Mouse (Mus musculus) gastrocnemius, adult 8-10 months (tissue): ENCODE measurements around the gene Flnb. TPM values are rescaled to one million over a fixed set of nuclear protein-coding genes. Genes with fewer than 3 reads are reported as not detected.

Experiments
- DNase-seq, 2 experiments: peaks; one replicate each; pipeline ENCODE4 v3.0.0; 2022; ENCODE audit warnings: low spot score in 2 of 2
- total RNA-seq, 4 experiments: library from RNA; stranded (reverse); gene quantifications; 2 replicates each; pipeline ENCODE4 v1.2.4; 2022

Gene Flnb
- total RNA-seq, 4 experiments from 2014 or later, result 4.7 to 8.3 (median 5.6) TPM

DNA sequence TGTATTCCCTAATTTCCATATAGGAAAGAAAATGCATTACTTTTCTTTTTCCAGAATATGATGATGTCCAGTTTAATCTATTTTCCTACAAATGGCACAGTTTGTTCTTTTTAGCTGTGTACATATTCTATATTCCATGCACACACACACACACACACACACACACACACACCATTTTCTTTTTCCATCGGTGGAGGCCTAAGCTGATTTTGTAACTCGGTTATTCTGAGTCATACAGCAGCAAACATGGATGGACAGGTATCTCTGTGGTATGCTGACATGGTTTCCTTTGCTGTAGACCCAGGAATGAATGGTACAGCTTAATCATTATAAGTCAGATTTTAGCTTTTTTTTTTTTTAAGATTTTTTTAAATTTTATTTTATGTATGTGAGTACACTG is 44.5 kb downstream of the Flnb start:
- no peak for DNase-seq

DNA sequence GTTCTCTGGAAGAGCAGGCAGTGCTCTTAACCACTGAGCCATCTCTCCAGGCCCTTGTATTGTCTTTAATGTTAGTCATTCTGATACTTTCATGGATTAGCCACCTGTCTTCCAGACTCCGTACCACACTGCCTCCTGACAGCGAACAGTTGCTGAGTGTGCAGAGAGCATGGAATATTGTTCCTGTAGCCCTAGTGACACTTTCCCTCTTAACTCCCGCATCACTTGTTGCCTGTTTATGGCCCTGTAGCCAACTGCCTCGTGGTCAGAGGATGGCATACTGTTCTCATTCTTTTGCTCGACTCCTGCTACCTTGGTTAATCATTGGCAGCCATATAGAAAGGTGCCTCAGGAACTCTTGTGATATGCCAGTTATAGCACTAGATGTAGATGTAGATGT is 45.4 kb downstream of the Flnb start:
- no peak for DNase-seq

- DNase-seq, result no peak
Observed at GRCm38 (mm10) chr14:7863871-7864505, 46.2 kb downstream of the Flnb start.

- no peak for DNase-seq
Observed at GRCm38 (mm10) chr14:7864506-7864899, 46.7 kb downstream of the Flnb start.

GRCm38 (mm10) chr14:7867224-7867623 is 49.5 kb downstream of the Flnb start:
- no peak for DNase-seq

DNA sequence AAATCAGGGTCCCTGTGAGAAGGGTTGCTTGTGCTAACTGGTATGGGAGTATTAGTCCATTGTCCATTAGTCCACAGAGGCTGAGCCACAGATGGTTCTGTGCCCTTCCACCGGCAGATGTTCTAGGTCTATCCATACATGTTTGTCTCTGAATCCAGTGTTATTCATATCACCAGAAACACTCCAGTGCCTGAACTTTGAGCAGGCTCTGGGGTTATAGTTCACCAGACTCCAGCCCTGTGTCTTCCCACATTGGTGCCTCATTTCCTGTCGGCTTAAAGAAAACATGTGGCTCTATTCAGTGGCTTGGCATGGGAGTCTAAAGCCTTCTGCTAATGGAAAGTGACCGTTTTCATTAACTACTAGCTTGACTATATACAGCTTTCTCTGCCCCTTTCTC is 50.1 kb downstream of the Flnb start:
- no peak for DNase-seq

GRCm38 (mm10) chr14:7869796-7870195 is 52.0 kb downstream of the Flnb start:
- no peak for DNase-seq

DNA sequence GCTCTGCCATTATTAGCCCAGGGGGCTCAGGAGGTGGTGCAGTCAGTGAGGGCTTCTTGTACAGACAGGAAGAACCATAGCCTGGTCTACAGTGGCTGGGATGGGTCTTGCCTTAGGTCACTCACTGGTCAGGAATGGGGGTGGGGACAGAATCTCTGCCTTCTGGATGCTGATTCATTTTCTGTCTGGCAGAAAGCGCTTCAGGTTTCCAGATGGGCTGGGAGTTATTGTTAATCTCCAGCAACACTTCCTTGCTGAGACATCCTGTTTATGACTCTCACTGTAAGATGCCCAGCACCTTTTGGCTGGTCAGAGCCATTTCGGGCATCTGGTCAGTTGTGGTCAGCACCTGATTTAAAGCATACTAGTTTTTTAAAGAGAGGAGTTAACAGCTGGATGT is 55.8 kb downstream of the Flnb start:
- no peak for DNase-seq

- DNase-seq, result no peak
Observed at GRCm38 (mm10) chr14:7874495-7874894, 56.7 kb downstream of the Flnb start.

DNA sequence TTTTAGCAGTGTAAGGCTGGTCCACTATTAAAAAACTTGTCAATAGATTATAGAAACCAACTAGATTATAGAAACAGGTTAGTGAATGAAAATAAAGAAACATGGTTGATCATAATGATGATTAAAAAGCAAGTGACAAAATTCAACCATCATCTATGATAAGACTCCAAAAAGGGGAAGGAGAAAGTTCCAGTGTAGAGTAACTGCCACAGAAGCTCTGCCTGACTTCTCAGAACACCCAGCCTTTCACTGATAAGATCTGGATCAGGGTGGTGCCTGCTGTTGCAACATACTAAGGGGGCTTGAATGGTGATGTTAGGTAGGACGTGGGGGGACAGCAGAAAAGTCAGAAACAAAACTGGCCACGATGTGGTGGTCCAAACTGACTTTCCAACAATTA is 60.2 kb downstream of the Flnb start:
- DNase-seq, result no peak

DNA sequence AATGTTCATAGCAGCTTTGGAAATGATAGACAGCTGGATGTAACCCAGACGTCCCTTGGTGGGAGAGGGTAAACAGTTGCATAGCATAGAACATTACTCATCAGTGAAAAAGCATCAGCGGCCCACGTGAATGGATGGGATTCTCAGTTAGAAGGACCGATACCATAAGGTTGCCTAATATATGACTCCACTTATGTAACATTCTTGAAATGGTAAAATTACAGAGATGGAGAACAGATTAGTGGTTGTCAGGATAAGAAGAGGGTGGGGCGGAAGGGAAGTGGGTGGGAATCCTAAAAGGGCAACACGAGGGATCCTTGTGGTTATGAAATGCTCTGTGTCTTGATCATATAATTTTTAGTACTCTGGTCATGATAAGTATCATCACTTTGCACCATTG is 62.6 kb downstream of the Flnb start:
- no peak for DNase-seq

DNA sequence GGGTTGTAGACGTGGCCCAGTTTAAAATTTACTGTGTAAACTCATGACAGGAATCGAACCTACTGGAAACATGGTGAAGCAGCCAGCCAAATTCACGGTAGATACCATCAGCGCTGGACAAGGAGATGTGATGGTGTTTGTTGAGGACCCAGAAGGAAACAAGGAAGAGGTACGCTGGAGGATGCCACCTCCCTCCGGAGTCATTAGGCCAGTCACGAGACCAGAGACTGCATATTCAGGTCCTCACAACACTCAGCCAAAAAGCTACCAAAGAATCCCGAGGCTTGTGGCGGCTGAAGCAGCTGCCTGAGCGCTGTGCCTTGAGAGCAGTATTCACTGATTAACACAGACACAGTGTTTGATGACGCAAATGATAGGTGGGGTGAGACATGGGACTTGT is 63.8 kb downstream of the Flnb start:
- DNase-seq, result no peak

DNA sequence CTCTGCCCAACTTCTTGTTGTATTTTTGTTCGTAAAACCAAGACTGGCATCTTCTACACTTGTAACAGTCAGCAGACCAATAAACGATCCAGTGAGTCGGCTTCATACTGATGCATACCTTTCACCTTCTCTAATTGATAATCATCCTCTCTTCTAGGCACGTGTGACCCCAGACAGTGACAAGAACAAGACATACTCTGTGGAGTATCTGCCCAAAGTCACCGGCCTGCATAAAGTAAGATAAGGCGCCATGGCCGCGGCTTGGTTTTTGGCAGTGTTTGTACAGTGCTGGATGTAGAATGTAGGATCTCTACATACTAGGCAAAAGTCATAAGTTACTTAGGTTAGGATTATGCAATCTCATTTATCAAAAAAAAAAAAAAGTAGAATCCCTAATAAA is 64.3 kb downstream of the Flnb start:
- no peak for DNase-seq

DNA sequence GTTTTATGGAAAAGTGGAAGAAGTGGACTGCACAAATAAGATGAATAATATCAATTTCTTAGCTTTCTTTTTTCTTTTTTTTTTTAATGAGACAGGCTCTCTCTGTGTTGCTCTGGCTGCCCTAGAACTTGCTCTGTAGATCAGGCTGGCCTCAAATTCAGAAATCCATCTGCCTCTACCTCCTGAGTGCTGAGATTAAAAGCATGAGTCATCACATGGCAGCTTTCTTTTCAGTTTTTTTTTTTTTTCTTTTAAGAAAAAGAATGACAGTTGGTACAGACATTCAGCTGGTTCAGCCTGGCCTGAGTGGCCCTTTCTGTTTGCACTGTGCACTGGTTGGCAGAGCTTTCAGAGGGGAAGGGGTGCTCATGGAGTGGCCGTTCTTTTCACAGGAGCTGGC is 66.4 kb downstream of the Flnb start:
- no peak for DNase-seq

GRCm38 (mm10) chr14:7884841-7885240 is 67.1 kb downstream of the Flnb start:
- DNase-seq, result no peak

- no peak for DNase-seq
Observed at GRCm38 (mm10) chr14:7885540-7885939, 67.8 kb downstream of the Flnb start.

DNA sequence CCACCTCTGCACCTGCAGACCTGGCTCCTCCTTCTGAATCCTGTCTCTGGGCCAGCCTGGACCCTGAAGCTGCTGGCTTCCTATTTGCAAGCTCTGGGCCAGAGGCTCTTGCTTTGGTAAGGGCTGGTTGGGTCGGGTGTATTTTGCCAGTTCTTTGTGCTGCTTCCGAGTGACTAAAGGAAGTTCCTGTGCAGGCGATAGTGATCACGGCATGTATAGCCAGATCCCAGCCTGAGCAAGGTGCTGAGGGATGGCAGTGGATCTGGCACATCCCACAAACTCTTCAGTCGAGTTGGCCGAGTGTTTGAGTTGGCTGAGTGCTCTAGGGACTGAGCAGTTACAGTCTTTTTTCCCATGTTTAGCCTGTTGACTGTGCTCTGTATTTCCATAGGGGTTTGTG is 68.3 kb downstream of the Flnb start:
- DNase-seq, result no peak

DNA sequence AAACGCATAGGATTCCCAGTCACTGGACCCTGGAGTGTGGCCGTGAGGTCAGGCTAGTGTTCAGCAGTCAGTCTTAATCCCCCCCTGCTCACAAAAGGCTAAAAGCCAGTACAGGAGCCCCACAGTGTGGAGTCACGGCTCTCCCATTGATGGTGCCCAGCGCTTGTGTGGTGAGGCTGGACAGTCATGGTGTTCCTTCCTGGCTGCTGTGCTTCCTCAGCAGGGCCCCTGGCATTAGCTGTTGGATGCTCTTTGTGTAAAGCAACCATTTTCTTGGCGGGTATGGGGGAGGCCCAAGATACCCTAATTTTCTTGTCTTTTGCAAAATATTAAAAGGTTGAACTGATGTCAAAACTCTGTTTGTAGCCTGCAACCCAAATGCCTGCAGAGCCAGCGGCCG is 69.4 kb downstream of the Flnb start:
- DNase-seq, result no peak

DNA sequence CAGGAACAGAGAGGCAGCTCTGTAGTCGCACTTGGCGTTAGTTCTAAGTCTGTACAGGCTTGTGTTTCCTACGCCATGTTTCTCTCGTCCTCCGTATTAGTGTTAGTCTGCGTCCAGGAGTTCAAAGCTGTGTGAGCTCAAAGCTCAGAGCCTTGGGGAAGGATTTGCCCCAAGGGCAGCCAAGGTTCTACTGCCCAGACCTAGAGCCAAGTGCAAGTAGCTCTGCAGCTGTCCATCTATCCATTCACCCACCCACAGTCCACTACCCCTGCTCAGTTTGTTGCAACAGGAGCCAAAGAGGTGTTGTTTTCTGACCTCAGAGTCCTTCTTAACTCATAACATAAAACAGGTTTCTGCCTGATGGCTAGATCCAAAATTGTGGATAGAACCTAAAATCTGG is 70.5 kb downstream of the Flnb start:
- no peak for DNase-seq

GRCm38 (mm10) chr14:7888811-7889651 is 71.3 kb downstream of the Flnb start:
- DNase-seq, result no peak

GRCm38 (mm10) chr14:7889834-7890233 is 72.1 kb downstream of the Flnb start:
- no peak for DNase-seq

- DNase-seq, result no peak
Observed at GRCm38 (mm10) chr14:7891401-7891800, 73.6 kb downstream of the Flnb start.

DNA sequence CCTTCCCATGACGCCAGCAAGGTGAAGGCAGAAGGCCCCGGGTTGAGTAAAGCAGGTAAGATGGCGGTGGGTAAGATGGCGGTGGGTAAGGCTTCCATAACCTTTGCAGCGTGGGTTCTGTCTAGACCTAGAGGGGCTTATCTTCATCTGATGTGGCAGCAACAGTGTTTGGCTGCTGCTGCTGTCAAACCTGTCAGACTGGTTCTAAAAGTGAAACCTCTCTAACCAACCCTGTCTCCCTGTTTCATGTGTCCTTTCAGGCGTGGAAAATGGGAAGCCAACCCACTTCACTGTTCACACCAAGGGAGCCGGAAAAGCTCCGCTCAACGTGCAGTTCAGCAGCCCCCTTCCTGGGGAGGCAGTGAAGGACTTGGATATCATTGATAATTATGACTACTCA is 78.4 kb downstream of the Flnb start:
- DNase-seq, result no peak
